Mouse (Mus musculus) stomach, adult 2 months (tissue): ENCODE data around the gene Gm7982. TPM values are rescaled to one million over a fixed set of nuclear protein-coding genes. Genes with fewer than 3 reads are reported as not detected.

Experiments
- polyA plus RNA-seq: library from polyadenylated mRNA; depleted of rRNA; stranded (reverse); fragments of >200 nt; gene quantifications from 2 replicates; pipeline ENCODE4 v1.2.3, GENCODE M21; 2012; rRNA removed

Gm7982 gene
- not detected in 2 replicates for polyA plus RNA-seq

DNA sequence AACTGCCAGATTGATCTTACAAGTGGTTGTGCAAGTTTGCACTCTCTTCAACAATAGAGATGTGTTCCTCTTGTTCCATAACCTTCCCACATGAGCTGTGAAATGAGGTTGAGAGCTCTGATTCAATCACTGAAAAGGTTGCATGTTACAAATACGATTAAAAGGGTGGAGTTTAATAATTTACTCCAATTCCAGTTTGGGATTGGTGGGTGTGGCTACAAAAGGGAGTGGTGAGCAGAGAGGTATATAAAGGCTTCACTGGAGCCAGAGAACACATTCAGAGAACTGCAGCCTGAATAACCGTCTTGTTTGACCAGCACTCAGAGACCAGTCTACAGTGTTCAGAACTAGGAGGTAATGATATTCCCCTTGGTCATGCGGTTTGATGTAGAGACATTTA is at the start of gene Gm7982:
TSS of gene Gm7982 (plus strand) at position 301 of the 400 bp plus-strand sequence.

DNA sequence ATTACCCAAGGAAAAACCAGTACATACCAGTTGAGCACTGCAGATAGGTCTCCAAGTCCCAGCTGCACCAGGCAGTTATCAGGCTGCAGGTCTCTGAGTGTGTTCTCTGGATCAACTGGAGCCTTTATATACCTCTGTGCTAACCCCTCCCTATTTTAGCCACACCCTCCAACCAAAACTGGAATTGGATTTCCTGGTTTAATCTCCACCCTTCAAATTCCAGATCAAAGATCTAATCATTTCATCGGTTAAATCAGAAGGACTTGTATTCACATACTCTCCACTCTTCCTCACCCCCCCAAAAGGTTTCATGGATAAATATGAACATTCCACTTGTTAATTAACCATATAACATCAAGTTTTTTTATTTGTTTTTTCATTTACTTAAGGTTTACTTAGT is 5.7 kb upstream of the Gm7982 start, which contains the start of gene Gm7978:
TSS of gene Gm7978 (minus strand) at position 101 of the 400 bp plus-strand sequence.

DNA sequence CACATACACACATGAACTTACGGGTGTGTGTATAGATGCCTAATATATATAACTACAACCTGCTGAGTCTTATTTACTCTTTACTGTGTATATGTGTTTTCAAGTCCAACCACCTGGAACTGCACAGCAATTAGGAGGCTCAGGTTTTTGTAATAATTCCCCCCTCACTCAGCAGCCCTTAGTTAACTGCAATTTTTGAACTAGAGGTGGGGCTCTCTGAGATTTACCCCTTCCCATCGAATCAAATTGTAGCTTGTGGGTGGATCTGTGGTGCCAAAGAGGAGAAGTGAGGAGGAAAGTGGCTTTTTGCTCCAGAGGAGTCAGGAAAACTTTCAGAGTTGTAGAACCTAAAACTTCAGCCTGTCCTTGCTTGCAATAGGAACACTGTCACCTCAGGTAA is 33.9 kb downstream of the Gm7982 start, which contains the start of gene E330014E10Rik:
TSS of gene E330014E10Rik (plus strand) at position 301 of the 400 bp plus-strand sequence.

Other genes starting within 250 kb of the Gm7982 start
- not detected in 2 replicates for gene Gm3286, start 231.3 kb upstream of the Gm7982 start, polyA plus RNA-seq
- gene Gm7971, start 147.1 kb upstream of the Gm7982 start, polyA plus RNA-seq = not detected in 2 replicates
- not detected in 2 replicates for gene Gm7978, start 5.8 kb upstream of the Gm7982 start, polyA plus RNA-seq
- not detected in 2 replicates for gene E330014E10Rik, start 34.0 kb downstream of the Gm7982 start, polyA plus RNA-seq
- not detected in 2 replicates for gene Cxcl13, start 214.9 kb downstream of the Gm7982 start, polyA plus RNA-seq